Mouse (Mus musculus): Measurements from ENCODE around the gene Plin1.

DNA sequence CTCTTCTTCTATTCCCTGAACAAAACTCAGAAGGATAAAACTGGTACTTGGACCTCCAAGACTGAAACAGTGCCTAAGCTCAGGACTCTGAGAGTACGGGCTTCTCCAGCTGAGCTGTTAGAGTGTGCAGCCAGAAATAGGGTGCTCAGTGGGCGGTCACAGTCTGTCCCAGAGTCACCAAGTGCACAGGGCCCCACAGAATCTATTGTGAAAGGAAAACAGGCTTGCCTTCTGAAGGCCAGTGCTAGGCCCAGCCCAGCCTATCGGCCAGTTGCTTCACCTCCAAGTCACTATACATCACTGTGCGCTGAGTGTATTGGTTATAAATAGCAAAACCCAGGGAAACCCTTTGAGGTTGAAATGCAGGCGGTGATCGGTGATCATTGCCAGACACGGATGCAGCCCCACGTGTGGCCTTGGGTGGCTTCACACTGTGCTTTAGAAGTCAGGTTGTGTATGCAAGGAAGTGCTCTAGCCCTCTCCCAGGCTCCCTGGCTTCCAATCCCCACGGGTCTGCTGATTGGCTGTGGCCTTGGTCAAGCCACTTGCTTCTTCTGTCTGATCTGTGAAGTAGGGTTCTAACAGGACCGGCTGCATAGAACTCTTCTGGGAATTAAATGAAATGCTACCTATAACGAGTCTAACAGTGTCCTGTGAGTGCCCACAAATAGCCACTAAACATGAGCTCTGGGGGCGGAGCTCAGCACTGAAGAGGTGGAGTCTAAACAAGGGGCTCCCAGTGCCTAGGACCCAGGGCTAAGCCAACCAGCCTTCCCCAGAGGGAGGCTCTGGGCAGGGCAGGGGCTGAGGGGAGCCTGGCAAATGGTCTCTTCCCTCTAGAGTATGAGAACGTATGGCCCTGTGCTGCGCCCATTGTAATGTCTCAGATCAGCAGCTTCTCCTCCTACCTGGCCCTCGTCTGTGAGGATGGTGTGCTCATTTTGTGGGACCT is 39.1 kb upstream of the Plin1 start:
- no peak for TF ChIP-seq CTCF (IDR thresholded peaks at IDR 0.05; ENCODE audit: low read depth)
- TF ChIP-seq EP300 (IDR thresholded peaks at IDR 0.05; ENCODE audit: low read depth) = no peak
